Mouse (Mus musculus): ENCODE measurements around the gene Pdrg1.

- TF ChIP-seq CTCF (IDR thresholded peaks at IDR 0.05; ENCODE audit: low read depth) (no peak), EP300 (IDR thresholded peaks at IDR 0.05; ENCODE audit: low read depth) (no peak)
Measured at GRCm38 (mm10) chr2:153015804-153016203, 577 bp upstream of the Pdrg1 start.
